Mouse (Mus musculus): Measurements from ENCODE around the gene Zap70. TPM values are rescaled to one million over a fixed set of nuclear protein-coding genes. Genes with fewer than 3 reads are reported as not detected.

Gene Zap70
- total RNA-seq, 1 experiment, result 2.5 TPM

DNA sequence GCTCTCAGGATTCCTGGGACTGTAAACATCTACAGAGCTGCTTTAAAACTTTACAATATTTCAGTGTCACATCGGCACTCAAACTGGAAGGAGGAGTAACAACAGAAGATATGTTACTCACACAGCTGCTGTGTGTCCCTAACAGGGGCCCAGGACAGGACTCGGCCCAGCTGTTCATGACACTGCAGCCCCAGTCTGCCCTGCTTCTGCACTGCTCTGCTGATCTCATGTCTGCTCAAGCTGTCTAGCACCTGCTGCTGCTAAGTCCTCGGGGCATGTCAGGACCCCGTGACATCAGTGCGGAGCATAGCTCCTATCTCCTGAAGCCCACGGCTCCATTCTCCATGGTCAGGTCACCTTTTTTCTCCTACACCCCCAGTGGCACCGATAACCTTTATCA, 35.1 kb downstream of the Zap70 start:
- in situ Hi-C loops (cut with MboI; ENCODE audit: low sequenced_read_pairs in 2 of 2, unreplicated experiment in 2 of 2), result loop anchor here (25.0 kb wide), 2 partner anchors 441 to 841 kb away; no protein-coding TSS in a partner anchor
- no peak overlapping the region for H3K27ac ChIP-seq (ENCODE audit: insufficient read depth, low read depth, low read length, poor library complexity, severe bottlenecking)

DNA sequence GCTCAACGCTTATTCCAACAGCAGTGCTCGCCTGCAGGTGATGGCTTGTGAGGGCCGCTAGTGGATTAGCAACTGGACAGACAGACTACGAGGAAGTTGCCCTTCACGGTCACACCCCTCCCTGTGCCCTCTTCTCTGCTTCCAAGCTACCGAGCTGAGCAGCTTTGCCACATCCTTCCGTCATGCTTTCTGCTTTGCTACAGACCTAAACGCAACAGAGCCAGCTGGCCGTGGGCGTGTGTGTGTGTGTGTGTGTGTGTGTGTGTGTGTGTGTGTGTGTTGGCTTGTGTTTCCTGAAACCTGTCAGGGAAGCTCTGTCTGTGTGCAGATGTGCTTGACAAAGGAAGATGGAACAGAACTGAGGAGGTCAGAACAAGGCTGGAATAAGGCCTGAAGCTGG, 35.9 kb downstream of the Zap70 start:
- TF ChIP-seq ZNF384 (IDR thresholded peaks at IDR 0.05; ENCODE audit: low read depth, low read length) (no peak), MAFK (IDR thresholded peaks at IDR 0.05; ENCODE audit: insufficient read depth, low read depth, low read length) (no peak), HCFC1 (IDR thresholded peaks at IDR 0.05; ENCODE audit: borderline replicate concordance, insufficient read depth, low read length) (no peak), ZC3H11A (IDR thresholded peaks at IDR 0.05; ENCODE audit: borderline replicate concordance, low read depth, low read length) (no peak), CHD2 (IDR thresholded peaks at IDR 0.05; ENCODE audit: low read depth, low read length) (no peak)
- Histone ChIP-seq H3K9me3 (ENCODE audit: control insufficient read depth, insufficient read depth, low read depth, low read length) (no peaks in the 10 kb centered on the region), H3K27ac (ENCODE audit: insufficient read depth, low read depth, low read length, poor library complexity, severe bottlenecking) (no peak overlapping the region), H3K4me1 (ENCODE audit: control insufficient read depth in 2 of 2, insufficient read depth in 2 of 2, low read length in 2 of 2, poor library complexity in 1 of 2) (no peaks in the 10 kb centered on the region; a peak in 1 of 4 replicates), H3K36me3 (ENCODE audit: control insufficient read depth, insufficient read depth, low read length, poor library complexity, severe bottlenecking) (peaks cover 83% of the 10 kb centered on the region), H3K9ac (ENCODE audit: insufficient read depth, low read depth, low read length, poor library complexity, severe bottlenecking) (no peak overlapping the region), H3K4me3 (ENCODE audit: insufficient read depth in 1 of 2, low read depth in 1 of 2, low read length in 2 of 2, poor library complexity in 1 of 2, severe bottlenecking in 1 of 2) (no peak overlapping the region)
- in situ Hi-C loops (cut with MboI; ENCODE audit: low sequenced_read_pairs in 2 of 2, unreplicated experiment in 2 of 2), result loop anchor here (25.0 kb wide), 2 partner anchors 440 to 840 kb away; no protein-coding TSS in a partner anchor
- DNase-seq (ENCODE audit: low read depth, low spot score), result no peak

More for the DNA sequence above, 35.1 kb downstream of the Zap70 start:
- Histone ChIP-seq H3K9me3 (ENCODE audit: control insufficient read depth, insufficient read depth, low read depth, low read length) (no peaks in the 10 kb centered on the region), H3K4me3 (ENCODE audit: insufficient read depth in 1 of 2, low read depth in 1 of 2, low read length in 2 of 2, poor library complexity in 1 of 2, severe bottlenecking in 1 of 2) (no peak overlapping the region), H3K36me3 (ENCODE audit: control insufficient read depth, insufficient read depth, low read length, poor library complexity, severe bottlenecking) (peaks cover 83% of the 10 kb centered on the region), H3K9ac (ENCODE audit: insufficient read depth, low read depth, low read length, poor library complexity, severe bottlenecking) (no peak overlapping the region), H3K4me1 (ENCODE audit: control insufficient read depth in 2 of 2, insufficient read depth in 2 of 2, low read length in 2 of 2, poor library complexity in 1 of 2) (no peaks in the 10 kb centered on the region; a peak in 1 of 4 replicates)
- no peak for DNase-seq (ENCODE audit: low read depth, low spot score)
- TF ChIP-seq ZC3H11A (IDR thresholded peaks at IDR 0.05; ENCODE audit: borderline replicate concordance, low read depth, low read length), result no peak
- no peak for TF ChIP-seq ZNF384 (IDR thresholded peaks at IDR 0.05; ENCODE audit: low read depth, low read length)
- no peak for TF ChIP-seq HCFC1 (IDR thresholded peaks at IDR 0.05; ENCODE audit: borderline replicate concordance, insufficient read depth, low read length)
- no peak for TF ChIP-seq MAFK (IDR thresholded peaks at IDR 0.05; ENCODE audit: insufficient read depth, low read depth, low read length)
- TF ChIP-seq CHD2 (IDR thresholded peaks at IDR 0.05; ENCODE audit: low read depth, low read length), result no peak

DNA sequence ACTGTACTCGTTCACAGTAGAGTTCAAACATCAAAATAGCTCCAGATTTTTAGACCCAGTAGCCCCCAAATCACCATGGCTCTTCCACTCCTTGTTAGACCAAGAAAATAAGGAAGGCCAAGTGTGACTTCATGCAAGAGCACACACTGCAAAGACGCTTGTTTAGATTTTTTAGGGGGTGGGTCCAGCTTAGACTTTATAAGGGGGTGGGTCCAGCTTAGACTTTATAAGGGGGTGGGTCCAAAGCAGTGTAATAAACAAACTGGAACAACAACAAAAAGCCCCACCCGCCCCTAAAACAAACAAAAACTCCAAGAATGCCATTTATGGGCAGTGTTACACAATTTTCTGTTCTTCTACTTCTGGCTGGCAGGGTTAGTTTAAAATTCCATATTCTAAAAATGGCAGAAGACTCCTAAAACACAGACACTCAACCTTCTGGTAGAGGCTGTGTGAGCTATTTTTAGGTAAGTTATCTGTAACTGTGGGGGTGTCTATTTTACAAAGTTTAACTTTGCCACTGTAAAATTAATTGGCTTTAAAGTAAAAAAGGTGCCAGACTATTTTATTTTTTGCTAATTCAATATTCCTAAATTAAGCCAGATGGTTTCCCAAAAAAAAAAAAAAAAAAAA, 38.9 kb downstream of the Zap70 start:
- no peak for DNase-seq (ENCODE audit: low read depth, low spot score)
- H3K36me3 ChIP-seq (ENCODE audit: control insufficient read depth, insufficient read depth, low read length, poor library complexity, severe bottlenecking), result peaks cover 79% of the 10 kb centered on the region
- in situ Hi-C loops (cut with MboI; ENCODE audit: low sequenced_read_pairs in 2 of 2, unreplicated experiment in 2 of 2), result no loop called here
- no peak overlapping the region for H3K9ac ChIP-seq (ENCODE audit: insufficient read depth, low read depth, low read length, poor library complexity, severe bottlenecking)
- no peak for TF ChIP-seq ZNF384 (IDR thresholded peaks at IDR 0.05; ENCODE audit: low read depth, low read length)
- no peak for TF ChIP-seq HCFC1 (IDR thresholded peaks at IDR 0.05; ENCODE audit: borderline replicate concordance, insufficient read depth, low read length)
- no peak for TF ChIP-seq CHD2 (IDR thresholded peaks at IDR 0.05; ENCODE audit: low read depth, low read length)
- no peak for TF ChIP-seq ZC3H11A (IDR thresholded peaks at IDR 0.05; ENCODE audit: borderline replicate concordance, low read depth, low read length)
- no peak for TF ChIP-seq MAFK (IDR thresholded peaks at IDR 0.05; ENCODE audit: insufficient read depth, low read depth, low read length)
- peaks cover 9 to 17% of the 10 kb centered on the region in 2 experiments for H3K4me1 ChIP-seq (ENCODE audit: control insufficient read depth in 2 of 2, insufficient read depth in 2 of 2, low read length in 2 of 2, poor library complexity in 1 of 2)
- no peak overlapping the region for H3K4me3 ChIP-seq (ENCODE audit: insufficient read depth in 1 of 2, low read depth in 1 of 2, low read length in 2 of 2, poor library complexity in 1 of 2, severe bottlenecking in 1 of 2)
- no peak overlapping the region for H3K27ac ChIP-seq (ENCODE audit: insufficient read depth, low read depth, low read length, poor library complexity, severe bottlenecking)
- H3K9me3 ChIP-seq (ENCODE audit: control insufficient read depth, insufficient read depth, low read depth, low read length), result no peaks in the 10 kb centered on the region

DNA sequence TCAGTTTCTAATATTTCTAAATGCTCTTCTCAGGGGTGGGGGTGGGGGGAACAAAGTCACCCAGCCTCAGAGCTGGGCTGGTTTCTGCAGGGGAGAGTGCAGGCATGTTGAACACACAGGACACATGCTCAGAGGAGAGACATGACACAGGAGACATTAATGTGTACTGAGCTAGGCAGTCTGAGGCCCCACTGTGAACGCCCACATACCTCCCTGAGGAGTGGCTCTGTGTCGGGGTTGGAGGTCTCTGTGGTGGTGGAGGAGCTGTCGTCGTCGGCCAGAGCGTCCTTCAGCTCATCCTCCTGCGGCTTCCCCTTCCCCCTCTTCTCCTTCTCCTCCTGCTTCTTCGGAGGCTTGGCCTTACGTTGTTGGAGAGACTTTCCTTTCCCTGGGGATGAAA, 42.7 kb downstream of the Zap70 start:
- H3K9me3 ChIP-seq (ENCODE audit: control insufficient read depth, insufficient read depth, low read depth, low read length), result no peaks in the 10 kb centered on the region
- DNase-seq (ENCODE audit: low read depth, low spot score), result peak; percentile 39
- TF ChIP-seq ZC3H11A (IDR thresholded peaks at IDR 0.05; ENCODE audit: borderline replicate concordance, low read depth, low read length) (no peak), HCFC1 (IDR thresholded peaks at IDR 0.05; ENCODE audit: borderline replicate concordance, insufficient read depth, low read length) (no peak), ZNF384 (IDR thresholded peaks at IDR 0.05; ENCODE audit: low read depth, low read length) (no peak), MAFK (IDR thresholded peaks at IDR 0.05; ENCODE audit: insufficient read depth, low read depth, low read length) (no peak), CHD2 (IDR thresholded peaks at IDR 0.05; ENCODE audit: low read depth, low read length) (no peak)
- peaks cover 9 to 17% of the 10 kb centered on the region in 2 experiments for H3K4me1 ChIP-seq (ENCODE audit: control insufficient read depth in 2 of 2, insufficient read depth in 2 of 2, low read length in 2 of 2, poor library complexity in 1 of 2)
- no peak overlapping the region for H3K4me3 ChIP-seq (ENCODE audit: insufficient read depth in 1 of 2, low read depth in 1 of 2, low read length in 2 of 2, poor library complexity in 1 of 2, severe bottlenecking in 1 of 2)
- no peak overlapping the region; the same call in 1 of the 2 replicates for H3K9ac ChIP-seq (ENCODE audit: insufficient read depth, low read depth, low read length, poor library complexity, severe bottlenecking)
- peaks cover 75% of the 10 kb centered on the region for H3K36me3 ChIP-seq (ENCODE audit: control insufficient read depth, insufficient read depth, low read length, poor library complexity, severe bottlenecking)
- in situ Hi-C loops (cut with MboI; ENCODE audit: low sequenced_read_pairs in 2 of 2, unreplicated experiment in 2 of 2), result no loop called here
- H3K27ac ChIP-seq (ENCODE audit: insufficient read depth, low read depth, low read length, poor library complexity, severe bottlenecking), result peak overlapping the region; percentile 63; the same call in 1 of the 2 replicates

Data from ES-E14 (cell line).